Mouse (Mus musculus) liver, embryonic 14.5 days (tissue): Measurements from ENCODE around the gene Tent5b.

Experiments
- CTCF ChIP-seq: IDR thresholded peaks from 2 replicates; pipeline ENCODE4 v1.5.1; 2016; ENCODE audit warnings: antibody characterized with exemption, low read depth, control low read depth
- EP300 ChIP-seq: IDR thresholded peaks from 2 replicates; pipeline ENCODE4 v1.6.1; 2016; ENCODE audit warnings: antibody characterized with exemption, low read depth

- TF ChIP-seq CTCF: no peak
- no peak for TF ChIP-seq EP300
These were observed 6.9 kb downstream of the Tent5b start for GRCm38 (mm10) chr4:133486673-133487357.
